Mouse (Mus musculus): Measurements from ENCODE around the gene Mgat5.

DNA sequence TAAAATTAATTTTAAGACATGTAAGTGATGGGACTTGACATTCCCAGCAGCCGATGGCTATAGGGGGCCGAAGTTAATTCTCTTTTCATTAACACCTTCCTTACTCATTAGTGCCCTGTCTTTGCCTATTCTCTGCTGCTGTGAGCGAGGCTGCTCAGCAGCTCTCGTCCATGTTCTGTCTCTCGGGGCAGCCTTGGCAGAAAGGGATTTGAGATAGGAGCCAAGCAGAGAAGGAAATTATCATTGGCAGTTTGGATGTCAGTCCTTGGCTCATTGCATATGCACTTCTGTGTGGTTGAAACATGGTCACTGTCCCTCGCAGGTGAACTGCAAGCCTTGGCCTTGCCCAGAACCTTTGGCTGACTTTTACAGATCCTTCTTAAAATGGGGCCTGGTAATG is 111.8 kb downstream of the Mgat5 start:
- TF ChIP-seq ZNF384 (IDR thresholded peaks at IDR 0.05; ENCODE audit: low read depth, low read length) (no peak), ZC3H11A (IDR thresholded peaks at IDR 0.05; ENCODE audit: borderline replicate concordance, low read depth, low read length) (no peak), MAFK (IDR thresholded peaks at IDR 0.05; ENCODE audit: insufficient read depth, low read depth, low read length) (no peak)
